Mouse (Mus musculus) midbrain, embryonic 13.5 days (tissue): ENCODE measurements around the gene Hoxb2. TPM values are rescaled to one million over a fixed set of nuclear protein-coding genes. Genes with fewer than 3 reads are reported as not detected.

Experiments
- ATAC-seq: fragments of 200-750 bp; cut with Nextera tagmentation; 2 replicates; pipeline ENCODE4 v1.8.0; 2017; ENCODE audit warnings: mild to moderate bottlenecking, moderate TSS enrichment, moderate library complexity
- H3K27ac ChIP-seq: fragments of 300-500 bp; sonication (generic); 2 replicates; pipeline ENCODE4 v1.5.1; 2015; ENCODE audit warnings: inconsistent platforms, mild to moderate bottlenecking, moderate library complexity
- H3K27me3 ChIP-seq: fragments of 300-500 bp; sonication (generic); 2 replicates; pipeline ENCODE4 v1.6.1; 2015; ENCODE audit warnings: mild to moderate bottlenecking, inconsistent platforms
- H3K36me3 ChIP-seq: fragments of 300-500 bp; sonication (generic); 2 replicates; pipeline ENCODE4 v1.6.1; 2015; ENCODE audit warnings: mild to moderate bottlenecking, inconsistent platforms
- H3K4me1 ChIP-seq: fragments of 300-500 bp; sonication (generic); replicated peaks from 2 replicates; pipeline ENCODE4 v1.6.1; 2015; ENCODE audit warnings: inconsistent platforms
- H3K4me2 ChIP-seq: fragments of 300-500 bp; sonication (generic); replicated peaks from 2 replicates; pipeline ENCODE4 v1.6.1; 2015; ENCODE audit warnings: moderate library complexity, mild to moderate bottlenecking, inconsistent platforms
- H3K4me3 ChIP-seq: fragments of 300-500 bp; sonication (generic); replicated peaks from 2 replicates; pipeline ENCODE4 v1.5.1; 2015; ENCODE audit warnings: mild to moderate bottlenecking, inconsistent platforms
- H3K9ac ChIP-seq: fragments of 300-500 bp; sonication (generic); replicated peaks from 2 replicates; pipeline ENCODE4 v1.6.1; 2015; ENCODE audit warnings: mild to moderate bottlenecking, inconsistent platforms
- H3K9me3 ChIP-seq: fragments of 300-500 bp; sonication (generic); 2 replicates; pipeline ENCODE4 v1.6.1; 2016; ENCODE audit warnings: mild to moderate bottlenecking, inconsistent platforms
- WGBS: fragments of 180-500 bp; shearing (Covaris S2); methylation state at CpG from one replicate; pipeline ENCODE4 v1.1.7; 2015; 5-methylcytosine and 5-hydroxymethylcytosine counted together
- polyA plus RNA-seq: library from polyadenylated mRNA; unstranded; fragments of >200 nt; fragmentation: Nextera tagmentation; extraction: Ambion mirVana; gene quantifications from 2 replicates; pipeline ENCODE4 v1.2.1, GENCODE M21; 2015

Hoxb2 gene
- polyA plus RNA-seq, 1 experiment from 2014 or later = 0.19 TPM

- Histone ChIP-seq H3K4me3 (no peak overlapping the region), H3K9ac (no peak overlapping the region), H3K27ac (no peak overlapping the region), H3K27me3 (peaks cover 100% of the 10 kb centered on the region), H3K4me2 (no peak overlapping the region), H3K36me3 (no peaks in the 10 kb centered on the region), H3K9me3 (no peaks in the 10 kb centered on the region), H3K4me1 (no peaks in the 10 kb centered on the region)
- WGBS = 7% methylated on average over 4 of the region's 4 CpGs
- ATAC-seq = no peak
Measured at GRCm38 (mm10) chr11:96309288-96309687, 41.0 kb upstream of the Hoxb2 start.

- no peak overlapping the region for H3K27ac ChIP-seq
- no peak overlapping the region for H3K9ac ChIP-seq
- H3K27me3 ChIP-seq = peaks cover 100% of the 10 kb centered on the region
- no peak overlapping the region for H3K4me2 ChIP-seq
- WGBS = 4% methylated on average over 20 of the region's 20 CpGs
- H3K36me3 ChIP-seq = no peaks in the 10 kb centered on the region
- ATAC-seq = no peak
- no peaks in the 10 kb centered on the region for H3K4me1 ChIP-seq
- H3K9me3 ChIP-seq = no peaks in the 10 kb centered on the region
- H3K4me3 ChIP-seq = no peak overlapping the region
Measured at GRCm38 (mm10) chr11:96310183-96310938, 40.0 kb upstream of the Hoxb2 start.

- Histone ChIP-seq H3K4me2 (no peak overlapping the region), H3K4me1 (no peaks in the 10 kb centered on the region), H3K27me3 (peaks cover 100% of the 10 kb centered on the region), H3K9me3 (no peaks in the 10 kb centered on the region), H3K4me3 (no peak overlapping the region), H3K9ac (no peak overlapping the region), H3K27ac (no peak overlapping the region), H3K36me3 (no peaks in the 10 kb centered on the region)
- WGBS = 7% methylated on average over 6 of the region's 6 CpGs
- ATAC-seq = no peak
Measured at GRCm38 (mm10) chr11:96311097-96311496, 39.2 kb upstream of the Hoxb2 start.

GRCm38 (mm10) chr11:96311520-96312417 is 38.6 kb upstream of the Hoxb2 start:
- Histone ChIP-seq H3K4me1 (no peaks in the 10 kb centered on the region), H3K4me2 (no peak overlapping the region), H3K27me3 (peaks cover 100% of the 10 kb centered on the region), H3K27ac (no peak overlapping the region), H3K9me3 (no peaks in the 10 kb centered on the region), H3K9ac (no peak overlapping the region), H3K36me3 (no peaks in the 10 kb centered on the region), H3K4me3 (no peak overlapping the region)
- 1% methylated on average over 31 of the region's 31 CpGs for WGBS
- peak; percentile 73; the same call in 1 of the 2 replicates for ATAC-seq

GRCm38 (mm10) chr11:96313134-96313533 is 37.2 kb upstream of the Hoxb2 start:
- H3K36me3 ChIP-seq = no peaks in the 10 kb centered on the region
- no peaks in the 10 kb centered on the region for H3K9me3 ChIP-seq
- no peak overlapping the region for H3K27ac ChIP-seq
- H3K9ac ChIP-seq = no peak overlapping the region
- 15% methylated on average over 2 of the region's 2 CpGs for WGBS
- peaks cover 1% of the 10 kb centered on the region; the same call in 1 of the 2 replicates for H3K4me1 ChIP-seq
- no peak for ATAC-seq
- peaks cover 100% of the 10 kb centered on the region for H3K27me3 ChIP-seq
- no peak overlapping the region for H3K4me3 ChIP-seq
- H3K4me2 ChIP-seq = no peak overlapping the region

- no peak overlapping the region for H3K4me2 ChIP-seq
- no peak overlapping the region for H3K9ac ChIP-seq
- no peak for ATAC-seq
- H3K36me3 ChIP-seq = no peaks in the 10 kb centered on the region
- peaks cover 7% of the 10 kb centered on the region; the same call in 1 of the 2 replicates for H3K4me1 ChIP-seq
- WGBS = 7% methylated on average over 12 of the region's 12 CpGs
- no peaks in the 10 kb centered on the region for H3K9me3 ChIP-seq
- H3K27me3 ChIP-seq = peaks cover 100% of the 10 kb centered on the region
- no peak overlapping the region for H3K4me3 ChIP-seq
- no peak overlapping the region for H3K27ac ChIP-seq
Measured at GRCm38 (mm10) chr11:96313806-96314428, 36.4 kb upstream of the Hoxb2 start.

GRCm38 (mm10) chr11:96314671-96315343 is 35.5 kb upstream of the Hoxb2 start:
- no peak for ATAC-seq
- Histone ChIP-seq H3K27me3 (peaks cover 100% of the 10 kb centered on the region), H3K4me3 (no peak overlapping the region), H3K9ac (no peak overlapping the region), H3K36me3 (no peaks in the 10 kb centered on the region), H3K9me3 (no peaks in the 10 kb centered on the region), H3K4me2 (no peak overlapping the region), H3K4me1 (peaks cover 9% of the 10 kb centered on the region; the same call in 1 of the 2 replicates), H3K27ac (no peak overlapping the region)
- 2% methylated on average over 34 of the region's 34 CpGs for WGBS

- H3K9ac ChIP-seq = no peak overlapping the region
- ATAC-seq = no peak
- H3K36me3 ChIP-seq = no peaks in the 10 kb centered on the region
- peaks cover 9% of the 10 kb centered on the region; the same call in 1 of the 2 replicates for H3K4me1 ChIP-seq
- no peak overlapping the region for H3K4me3 ChIP-seq
- 4% methylated on average over 5 of the region's 5 CpGs for WGBS
- H3K9me3 ChIP-seq = no peaks in the 10 kb centered on the region
- no peak overlapping the region for H3K27ac ChIP-seq
- H3K4me2 ChIP-seq = no peak overlapping the region
- H3K27me3 ChIP-seq = peaks cover 100% of the 10 kb centered on the region
Measured at GRCm38 (mm10) chr11:96315344-96315681, 35.0 kb upstream of the Hoxb2 start.

GRCm38 (mm10) chr11:96316696-96317607 is 33.4 kb upstream of the Hoxb2 start:
- Histone ChIP-seq H3K4me1 (peaks cover 9% of the 10 kb centered on the region; the same call in 1 of the 2 replicates), H3K9me3 (no peaks in the 10 kb centered on the region), H3K27me3 (peaks cover 100% of the 10 kb centered on the region), H3K4me2 (no peak overlapping the region), H3K27ac (no peak overlapping the region), H3K9ac (no peak overlapping the region), H3K4me3 (no peak overlapping the region), H3K36me3 (no peaks in the 10 kb centered on the region)
- no peak for ATAC-seq
- 7% methylated on average over 18 of the region's 18 CpGs for WGBS

- H3K4me3 ChIP-seq = peak within 1 kb of the TSS; percentile 25
- peaks cover 9% of the 10 kb centered on the region; the same call in 1 of the 2 replicates for H3K4me1 ChIP-seq
- H3K4me2 ChIP-seq = peak within 1 kb of the TSS; percentile 44
- no peak within 1 kb of the TSS for H3K27ac ChIP-seq
- ATAC-seq = no peak
- H3K36me3 ChIP-seq = no peaks in the 10 kb centered on the region
- WGBS = 2% methylated on average over 28 of the region's 28 CpGs
- no peaks in the 10 kb centered on the region for H3K9me3 ChIP-seq
- H3K9ac ChIP-seq = no peak within 1 kb of the TSS
- peaks cover 100% of the 10 kb centered on the region for H3K27me3 ChIP-seq
Measured at GRCm38 (mm10) chr11:96317608-96318367, 32.5 kb upstream of the Hoxb2 start, which contains the start of gene Hoxb4. Hoxb4 (plus strand) TSS chr11:96318267.
